Mouse (Mus musculus) hindbrain, embryonic 11.5 days (tissue): ENCODE data around the gene Dgkb. TPM values are rescaled to one million over a fixed set of nuclear protein-coding genes. Genes with fewer than 3 reads are reported as not detected.
A peak's percentile ranks its signal among the peaks of the same experiment; 100 is the strongest.

Experiments
- ATAC-seq: fragments of 200-750 bp; cut with Nextera tagmentation; 2 replicates; pipeline ENCODE4 v1.8.0; 2017; ENCODE audit warnings: mild to moderate bottlenecking, moderate TSS enrichment, moderate library complexity; ENCODE audit not compliant: low FRiP score
- DNase-seq: peaks from one replicate; pipeline ENCODE4 v3.0.0-alpha.2; 2015; ENCODE audit warnings: low spot score
- H3K27ac ChIP-seq: fragments of 300-500 bp; sonication (generic); 2 replicates; pipeline ENCODE4 v1.5.1; 2014; ENCODE audit warnings: mild to moderate bottlenecking, low read depth, low read length
- H3K27me3 ChIP-seq: fragments of 300-500 bp; sonication (generic); 2 replicates; pipeline ENCODE4 v1.6.1; 2014; ENCODE audit warnings: mild to moderate bottlenecking, low read length, moderate library complexity, mixed read lengths; ENCODE audit not compliant: control insufficient read depth, insufficient read depth
- H3K36me3 ChIP-seq: fragments of 300-500 bp; sonication (generic); 2 replicates; pipeline ENCODE4 v1.6.1; 2014; ENCODE audit warnings: mild to moderate bottlenecking, low read length, moderate library complexity, mixed read lengths; ENCODE audit not compliant: control insufficient read depth, insufficient read depth
- H3K4me1 ChIP-seq: fragments of 300-500 bp; sonication (generic); replicated peaks from 2 replicates; pipeline ENCODE4 v1.6.1; 2014; ENCODE audit warnings: low read length, mixed read lengths; ENCODE audit not compliant: control insufficient read depth, insufficient read depth
- H3K4me2 ChIP-seq: fragments of 300-500 bp; sonication (generic); replicated peaks from 2 replicates; pipeline ENCODE4 v1.6.1; 2014; ENCODE audit warnings: mild to moderate bottlenecking, low read depth, low read length
- H3K4me3 ChIP-seq: fragments of 300-500 bp; sonication (generic); 2 replicates; pipeline ENCODE4 v1.5.1; 2014; ENCODE audit warnings: low read depth, low read length
- H3K9ac ChIP-seq: fragments of 300-500 bp; sonication (generic); 2 replicates; pipeline ENCODE4 v1.6.1; 2014; ENCODE audit warnings: low read depth, low read length
- H3K9me3 ChIP-seq: fragments of 300-500 bp; sonication (generic); 2 replicates; pipeline ENCODE4 v1.6.1; 2016; ENCODE audit warnings: low read length; ENCODE audit not compliant: control insufficient read depth
- WGBS: fragments of 180-500 bp; shearing (Covaris S2); extraction: QIAGEN DNeasy Blood & Tissue Kit; methylation state at CpG from one replicate; pipeline ENCODE4 v1.1.7; 2014; 5-methylcytosine and 5-hydroxymethylcytosine counted together
- polyA plus RNA-seq: library from polyadenylated mRNA; unstranded; fragments of >200 nt; fragmentation: Nextera tagmentation; extraction: Ambion mirVana; gene quantifications from 2 replicates; pipeline ENCODE4 v1.2.1, GENCODE M21; 2014

Gene Dgkb
- polyA plus RNA-seq, 1 experiment from 2014 or later: 0.83 TPM

DNA sequence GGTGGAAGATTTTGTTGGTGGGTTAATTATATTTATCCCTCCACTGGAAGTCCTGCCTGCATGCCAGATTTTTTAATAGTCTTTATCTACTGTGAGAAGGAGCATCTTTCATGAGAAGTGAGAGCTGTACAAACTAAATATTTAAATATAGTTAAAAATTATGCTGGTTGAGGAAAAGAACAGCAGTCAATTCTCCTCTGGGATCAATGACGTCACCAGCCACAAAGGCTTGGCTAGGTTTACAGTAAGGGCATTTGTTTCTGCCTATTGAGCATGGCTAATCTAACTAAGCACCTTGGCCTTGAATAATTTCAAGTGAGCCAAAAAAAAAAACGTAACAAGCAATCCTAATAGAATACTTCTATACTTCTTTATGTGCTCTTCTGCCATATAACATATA is 554.1 kb downstream of the Dgkb start:
- H3K4me2 ChIP-seq: no peak overlapping the region
- no peak overlapping the region for H3K9ac ChIP-seq
- H3K36me3 ChIP-seq: no peaks in the 10 kb centered on the region
- H3K27ac ChIP-seq: no peak overlapping the region
- no peak for DNase-seq
- H3K4me3 ChIP-seq: no peak overlapping the region
- no peak for ATAC-seq
- no peaks in the 10 kb centered on the region for H3K4me1 ChIP-seq
- no peaks in the 10 kb centered on the region for H3K9me3 ChIP-seq
- H3K27me3 ChIP-seq: no peaks in the 10 kb centered on the region
- 84% methylated on average over 2 of the region's 2 CpGs for WGBS

GRCm38 (mm10) chr12:38374159-38374558 is 556.6 kb downstream of the Dgkb start:
- no peaks in the 10 kb centered on the region for H3K36me3 ChIP-seq
- H3K27ac ChIP-seq: no peak overlapping the region
- H3K27me3 ChIP-seq: no peaks in the 10 kb centered on the region
- DNase-seq (no peak), ATAC-seq (no peak)
- H3K9me3 ChIP-seq: no peaks in the 10 kb centered on the region
- no peaks in the 10 kb centered on the region for H3K4me1 ChIP-seq
- no peak overlapping the region for H3K9ac ChIP-seq
- no peak overlapping the region for H3K4me2 ChIP-seq
- H3K4me3 ChIP-seq: no peak overlapping the region
- 90% methylated on average over 3 of the region's 3 CpGs for WGBS

GRCm38 (mm10) chr12:38385942-38386341 is 568.4 kb downstream of the Dgkb start:
- DNase-seq: no peak
- H3K27ac ChIP-seq: no peak overlapping the region
- 88% methylated on average over 6 of the region's 6 CpGs for whole genome bisulfite sequencing

GRCm38 (mm10) chr12:38386991-38387390 is 569.5 kb downstream of the Dgkb start:
- WGBS: 89% methylated on average over 1 of the region's 1 CpGs
- Histone ChIP-seq H3K27ac (no peak overlapping the region), H3K4me3 (no peak overlapping the region), H3K4me1 (no peaks in the 10 kb centered on the region), H3K9ac (no peak overlapping the region), H3K27me3 (no peaks in the 10 kb centered on the region), H3K9me3 (no peaks in the 10 kb centered on the region), H3K36me3 (no peaks in the 10 kb centered on the region), H3K4me2 (no peak overlapping the region)
- ATAC-seq: no peak
- DNase-seq: no peak

More at GRCm38 (mm10) chr12:38385942-38386341, 568.4 kb downstream of the Dgkb start:
- H3K4me2 ChIP-seq: no peak overlapping the region
- ATAC-seq: no peak
- no peaks in the 10 kb centered on the region for H3K4me1 ChIP-seq
- no peak overlapping the region for H3K4me3 ChIP-seq
- no peak overlapping the region for H3K9ac ChIP-seq
- no peaks in the 10 kb centered on the region for H3K9me3 ChIP-seq
- no peaks in the 10 kb centered on the region for H3K36me3 ChIP-seq
- H3K27me3 ChIP-seq: no peaks in the 10 kb centered on the region

- no peak for DNase-seq
- no peaks in the 10 kb centered on the region for H3K27me3 ChIP-seq
- H3K4me2 ChIP-seq: no peak overlapping the region
- no peak for ATAC-seq
- WGBS: 88% methylated on average over 2 of the region's 2 CpGs
- H3K4me1 ChIP-seq: no peaks in the 10 kb centered on the region
- no peak overlapping the region for H3K4me3 ChIP-seq
- H3K9ac ChIP-seq: no peak overlapping the region
- H3K9me3 ChIP-seq: no peaks in the 10 kb centered on the region
- no peaks in the 10 kb centered on the region for H3K36me3 ChIP-seq
- H3K27ac ChIP-seq: no peak overlapping the region
Measured at GRCm38 (mm10) chr12:38387654-38388053, 570.1 kb downstream of the Dgkb start.

- Histone ChIP-seq H3K27me3 (no peaks in the 10 kb centered on the region), H3K27ac (no peak overlapping the region), H3K4me2 (no peak overlapping the region), H3K9ac (no peak overlapping the region), H3K4me3 (no peak overlapping the region), H3K4me1 (no peaks in the 10 kb centered on the region), H3K36me3 (no peaks in the 10 kb centered on the region), H3K9me3 (no peaks in the 10 kb centered on the region)
- 81% methylated on average over 5 of the region's 5 CpGs for WGBS
- DNase-seq (no peak), ATAC-seq (no peak)
Measured at GRCm38 (mm10) chr12:38388243-38388642, 570.7 kb downstream of the Dgkb start.

GRCm38 (mm10) chr12:38397754-38398312 is 580.3 kb downstream of the Dgkb start:
- Histone ChIP-seq H3K4me3 (no peak overlapping the region), H3K4me2 (no peak overlapping the region), H3K27ac (no peak overlapping the region), H3K36me3 (no peaks in the 10 kb centered on the region), H3K27me3 (no peaks in the 10 kb centered on the region), H3K9ac (no peak overlapping the region), H3K4me1 (no peaks in the 10 kb centered on the region), H3K9me3 (no peaks in the 10 kb centered on the region)
- whole genome bisulfite sequencing: 59% methylated on average over 14 of the region's 14 CpGs
- ATAC-seq (0 out of 2 replicates have a peak, but pooled peaks have one; percentile 17), DNase-seq (no peak)

- no peak overlapping the region for H3K27ac ChIP-seq
- no peaks in the 10 kb centered on the region for H3K36me3 ChIP-seq
- no peak for DNase-seq
- H3K9me3 ChIP-seq: no peaks in the 10 kb centered on the region
- 78% methylated on average over 4 of the region's 4 CpGs for WGBS
- H3K9ac ChIP-seq: no peak overlapping the region
- no peaks in the 10 kb centered on the region for H3K4me1 ChIP-seq
- no peak overlapping the region for H3K4me3 ChIP-seq
- no peak overlapping the region for H3K4me2 ChIP-seq
- H3K27me3 ChIP-seq: no peaks in the 10 kb centered on the region
- no peak for ATAC-seq
Measured at GRCm38 (mm10) chr12:38400089-38400488, 582.6 kb downstream of the Dgkb start.

DNA sequence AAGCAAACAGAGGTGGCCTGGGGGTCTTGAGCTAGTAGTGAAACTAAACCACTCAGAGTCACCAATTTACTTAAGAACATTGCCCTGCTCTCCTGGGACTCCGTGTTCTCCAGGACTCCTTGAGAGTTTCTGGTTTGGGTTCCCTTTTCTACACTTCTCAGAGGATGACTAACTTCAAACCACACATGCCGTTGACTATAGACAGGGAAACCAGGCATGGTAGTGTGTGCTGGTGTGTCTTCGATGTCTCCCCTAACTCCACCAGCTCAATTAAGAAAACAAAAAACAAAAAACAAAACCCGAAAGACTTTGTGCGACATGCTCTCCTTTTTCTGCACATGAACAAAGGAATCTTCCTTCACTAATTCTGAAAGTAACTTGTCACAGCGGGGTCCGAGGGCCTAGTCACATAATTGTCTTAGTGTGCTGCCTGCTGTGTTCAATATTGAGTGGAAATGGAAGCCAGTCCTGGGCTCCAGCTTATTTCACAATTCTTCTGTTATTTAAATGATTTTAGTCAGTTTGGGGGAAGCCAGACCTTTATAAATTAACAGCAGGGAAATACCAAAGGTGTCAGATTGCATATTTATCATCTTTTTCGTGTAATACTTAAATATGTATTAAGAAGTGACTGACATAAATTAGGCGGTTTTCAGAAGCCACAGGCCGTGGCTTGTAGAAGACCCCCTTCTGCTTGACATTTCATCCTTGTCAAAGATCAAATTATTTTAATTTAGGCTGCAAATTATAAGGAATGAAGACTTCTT is 618.0 kb downstream of the Dgkb start:
- H3K9ac ChIP-seq: no peak overlapping the region
- H3K4me3 ChIP-seq: no peak overlapping the region
- H3K27me3 ChIP-seq: no peaks in the 10 kb centered on the region
- 33% methylated on average over 10 of the region's 10 CpGs for WGBS
- no peak overlapping the region for H3K27ac ChIP-seq
- H3K4me2 ChIP-seq: no peak overlapping the region
- H3K36me3 ChIP-seq: no peaks in the 10 kb centered on the region
- DNase-seq (peak; percentile 17), ATAC-seq (peak; percentile 82)
- no peaks in the 10 kb centered on the region for H3K4me1 ChIP-seq
- H3K9me3 ChIP-seq: no peaks in the 10 kb centered on the region
